Mouse (Mus musculus) myocyte (in vitro differentiated cells): ENCODE results near the gene Ppp2r3a. TPM values are rescaled to one million over a fixed set of nuclear protein-coding genes. Genes with fewer than 3 reads are reported as not detected.

Experiments
- H3K27me3 ChIP-seq: one replicate; pipeline ENCODE4 v1.6.1; 2011; ENCODE audit not compliant: control insufficient read depth, insufficient read depth, insufficient read length
- H3K36me3 ChIP-seq: one replicate; pipeline ENCODE4 v1.6.1; 2011; ENCODE audit not compliant: control insufficient read depth, insufficient read depth
- H3K4me2 ChIP-seq: one replicate; pipeline ENCODE4 v1.6.1; 2011; ENCODE audit warnings: low read depth, control low read depth
- H3K4me3 ChIP-seq: one replicate; pipeline ENCODE4 v1.5.1; 2011; ENCODE audit warnings: mild to moderate bottlenecking, control low read depth, moderate library complexity
- H3K79me2 ChIP-seq: one replicate; pipeline ENCODE4 v1.6.1; 2011; ENCODE audit not compliant: control insufficient read depth, insufficient read depth
- H3ac ChIP-seq: one replicate; pipeline ENCODE4 v1.6.1; 2011; ENCODE audit not compliant: control insufficient read depth, insufficient read length
- CEBPB ChIP-seq: IDR thresholded peaks from 2 replicates; pipeline ENCODE4 v1.6.1; 2011; ENCODE audit warnings: mild to moderate bottlenecking, moderate library complexity; ENCODE audit not compliant: poor library complexity, insufficient read depth, severe bottlenecking
- E2F4 ChIP-seq: IDR thresholded peaks from one replicate; pipeline ENCODE4 v1.6.1; 2011; ENCODE audit warnings: mild to moderate bottlenecking, control low read depth, moderate library complexity; ENCODE audit not compliant: insufficient read depth
- MAX ChIP-seq: IDR thresholded peaks from one replicate; pipeline ENCODE4 v1.6.1; 2011; ENCODE audit warnings: low read depth, mild to moderate bottlenecking, control low read depth
- MYOD1 ChIP-seq, 3 experiments: IDR thresholded peaks; one replicate each; pipeline ENCODE4 v1.6.1; 2011; ENCODE audit warnings: control low read depth in 2 of 3, low read depth in 2 of 3, mild to moderate bottlenecking in 2 of 3, moderate library complexity in 1 of 3; ENCODE audit not compliant: insufficient read length in 2 of 3, control insufficient read depth in 1 of 3
- MYOG ChIP-seq, 3 experiments: IDR thresholded peaks; one replicate each; pipeline ENCODE4 v1.6.1; 2011; ENCODE audit warnings: control low read depth in 2 of 3, low read depth in 2 of 3, mild to moderate bottlenecking in 2 of 3; ENCODE audit not compliant: insufficient read length in 2 of 3, control insufficient read depth in 1 of 3, insufficient read depth in 1 of 3
- POLR2A ChIP-seq: IDR thresholded peaks from one replicate; pipeline ENCODE4 v1.6.1; 2011; ENCODE audit warnings: low read depth, mild to moderate bottlenecking, control low read depth, moderate library complexity; ENCODE audit not compliant: insufficient read length
- POLR2AphosphoS2 ChIP-seq: IDR thresholded peaks from one replicate; pipeline ENCODE4 v1.6.1; 2011; ENCODE audit warnings: low read depth, control low read depth; ENCODE audit not compliant: insufficient read length
- REST ChIP-seq: IDR thresholded peaks from one replicate; pipeline ENCODE4 v1.6.1; 2011; ENCODE audit warnings: mild to moderate bottlenecking, control low read depth, moderate library complexity; ENCODE audit not compliant: insufficient read depth, insufficient read length
- SRF ChIP-seq: IDR thresholded peaks from one replicate; pipeline ENCODE4 v1.6.1; 2011; ENCODE audit warnings: low read depth; ENCODE audit not compliant: control insufficient read depth, insufficient read length
- TCF12 ChIP-seq: IDR thresholded peaks from one replicate; pipeline ENCODE4 v1.6.1; 2011; ENCODE audit warnings: mild to moderate bottlenecking, control low read depth; ENCODE audit not compliant: poor library complexity, insufficient read depth, severe bottlenecking
- TCF3 ChIP-seq: IDR thresholded peaks from one replicate; pipeline ENCODE4 v1.6.1; 2011; ENCODE audit warnings: low read depth, control low read depth; ENCODE audit not compliant: insufficient read length
- USF1 ChIP-seq: IDR thresholded peaks from one replicate; pipeline ENCODE4 v1.6.1; 2011; ENCODE audit warnings: low read depth, mild to moderate bottlenecking, control low read depth, moderate library complexity
- polyA plus RNA-seq: library from polyadenylated mRNA; unstranded; fragments of >200 nt; fragmentation: generic; extraction: Trizol; gene quantifications from one replicate; pipeline ENCODE4 v1.2.1, GENCODE M21; 2012; ENCODE audit warnings: missing spikeins

Ppp2r3a gene
- polyA plus RNA-seq, 1 experiment: 6.0 TPM

DNA sequence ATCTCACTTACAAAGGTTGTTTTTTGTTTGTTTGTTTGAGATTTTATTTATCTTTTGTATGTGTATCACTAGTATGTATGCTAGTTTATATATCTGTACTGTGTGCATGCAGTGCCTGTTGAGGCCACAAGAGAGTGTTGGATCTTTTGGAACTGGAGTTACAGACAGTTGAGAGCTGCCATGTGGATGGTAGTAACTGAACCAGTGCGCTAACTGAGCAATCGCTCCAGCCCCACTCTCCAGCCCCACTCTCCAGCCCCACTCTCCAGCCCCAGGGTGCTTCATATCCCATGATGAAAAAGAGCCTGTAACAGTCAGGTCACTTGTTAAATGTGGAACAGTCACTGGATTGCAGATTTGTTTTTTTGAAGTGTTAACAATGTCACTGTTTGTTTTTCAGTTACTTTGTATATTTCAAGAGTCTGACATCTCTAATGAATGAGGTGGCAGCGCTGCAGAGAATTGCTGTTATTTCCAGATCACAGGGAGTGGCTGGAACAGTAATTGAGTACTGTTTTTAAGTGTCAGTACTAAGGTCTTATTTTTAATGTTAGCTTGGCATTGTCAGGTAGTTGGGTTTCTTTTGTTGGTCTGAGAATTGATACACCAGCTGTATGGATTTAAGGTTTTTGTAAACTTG is 171.4 kb downstream of the Ppp2r3a start:
- H3K4me3 ChIP-seq: no peak overlapping the region
- TF ChIP-seq REST: no peak
- TF ChIP-seq E2F4: no peak
- TF ChIP-seq USF1: no peak
- no peak for TF ChIP-seq POLR2A
- TF ChIP-seq TCF3: no peak
- no peak for TF ChIP-seq CEBPB
- TF ChIP-seq SRF: no peak
- TF ChIP-seq MYOD1 (IDR thresholded peaks at IDR 0.05; ENCODE audit: control insufficient read depth in 1 of 3, insufficient read length in 2 of 3, low read depth in 2 of 3): no peak
- TF ChIP-seq TCF12: no peak
- no peak for TF ChIP-seq POLR2AphosphoS2
- no peak for TF ChIP-seq MYOG (IDR thresholded peaks at IDR 0.05; ENCODE audit: control insufficient read depth in 1 of 3, insufficient read depth in 1 of 3, insufficient read length in 2 of 3, low read depth in 2 of 3)
- no peak for TF ChIP-seq MAX

DNA sequence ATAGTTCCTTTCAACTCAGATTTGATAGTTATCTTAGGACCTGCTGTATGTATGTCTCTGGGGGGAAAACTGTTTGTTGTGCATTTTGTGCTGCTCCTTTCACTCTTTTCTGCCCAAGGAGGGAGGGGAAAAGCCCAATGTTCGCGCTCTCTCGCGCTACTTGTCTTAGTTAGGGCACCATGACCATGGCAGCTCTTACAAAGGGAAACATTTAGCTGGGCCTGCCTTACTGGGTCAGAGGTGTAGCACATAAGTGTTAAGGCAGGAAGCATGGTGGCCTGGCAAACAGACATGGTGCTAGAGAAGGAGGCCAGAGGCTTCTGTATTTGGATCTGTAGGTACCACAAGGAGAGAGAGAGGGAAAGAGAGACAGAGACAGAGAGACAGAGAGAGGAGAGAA is 173.0 kb downstream of the Ppp2r3a start:
- Histone ChIP-seq H3ac (no peak overlapping the region), H3K4me3 (peak overlapping the region; percentile 100), H3K36me3 (no peaks in the 10 kb centered on the region), H3K27me3 (no peaks in the 10 kb centered on the region), H3K79me2 (peaks cover 89% of the 10 kb centered on the region), H3K4me2 (peak overlapping the region; percentile 91)
- no peak for TF ChIP-seq MYOD1 (IDR thresholded peaks at IDR 0.05; ENCODE audit: control insufficient read depth in 1 of 3, insufficient read length in 2 of 3, low read depth in 2 of 3)
- no peak for TF ChIP-seq CEBPB
- TF ChIP-seq SRF: no peak
- no peak for TF ChIP-seq TCF12
- no peak for TF ChIP-seq TCF3
- no peak for TF ChIP-seq POLR2AphosphoS2
- TF ChIP-seq REST: no peak
- no peak for TF ChIP-seq POLR2A
- TF ChIP-seq USF1: no peak
- no peak for TF ChIP-seq E2F4
- TF ChIP-seq MYOG (IDR thresholded peaks at IDR 0.05; ENCODE audit: control insufficient read depth in 1 of 3, insufficient read depth in 1 of 3, insufficient read length in 2 of 3, low read depth in 2 of 3): no peak
- TF ChIP-seq MAX: no peak

More for the DNA sequence above, 171.4 kb downstream of the Ppp2r3a start:
- Histone ChIP-seq H3K36me3 (no peaks in the 10 kb centered on the region), H3K27me3 (no peaks in the 10 kb centered on the region), H3ac (no peak overlapping the region), H3K79me2 (peaks cover 100% of the 10 kb centered on the region), H3K4me2 (peak overlapping the region; percentile 91)

DNA sequence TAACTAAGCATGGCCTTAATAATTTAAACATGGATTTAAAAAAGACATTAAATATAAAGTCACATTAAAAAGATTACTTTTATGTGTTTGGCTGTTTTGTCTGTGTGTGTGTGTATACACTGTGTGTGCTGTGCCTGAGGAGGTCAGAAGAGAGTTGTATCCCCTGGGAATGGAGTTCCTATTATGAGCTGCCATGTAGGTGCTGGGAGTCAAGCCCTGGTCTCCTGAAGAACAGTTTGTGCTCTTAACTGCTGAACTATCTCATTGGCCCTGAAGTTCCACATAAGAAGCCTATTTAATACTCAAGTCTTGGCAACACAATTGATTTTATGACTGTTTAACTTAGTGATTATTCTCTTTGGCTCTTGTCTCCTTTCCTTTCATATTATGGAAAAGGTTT is 174.1 kb downstream of the Ppp2r3a start:
- TF ChIP-seq MYOG (IDR thresholded peaks at IDR 0.05; ENCODE audit: control insufficient read depth in 1 of 3, insufficient read depth in 1 of 3, insufficient read length in 2 of 3, low read depth in 2 of 3): no peak
- no peak for TF ChIP-seq TCF12
- TF ChIP-seq MAX: no peak
- no peak for TF ChIP-seq POLR2AphosphoS2
- TF ChIP-seq CEBPB: no peak
- no peak for TF ChIP-seq TCF3
- no peak for TF ChIP-seq E2F4
- no peak for TF ChIP-seq MYOD1 (IDR thresholded peaks at IDR 0.05; ENCODE audit: control insufficient read depth in 1 of 3, insufficient read length in 2 of 3, low read depth in 2 of 3)
- no peak for TF ChIP-seq POLR2A
- no peak for TF ChIP-seq USF1
- Histone ChIP-seq H3K36me3 (no peaks in the 10 kb centered on the region), H3K79me2 (peaks cover 78% of the 10 kb centered on the region), H3K27me3 (no peaks in the 10 kb centered on the region), H3ac (no peak overlapping the region), H3K4me2 (peak overlapping the region; percentile 91), H3K4me3 (peak overlapping the region; percentile 100)

DNA sequence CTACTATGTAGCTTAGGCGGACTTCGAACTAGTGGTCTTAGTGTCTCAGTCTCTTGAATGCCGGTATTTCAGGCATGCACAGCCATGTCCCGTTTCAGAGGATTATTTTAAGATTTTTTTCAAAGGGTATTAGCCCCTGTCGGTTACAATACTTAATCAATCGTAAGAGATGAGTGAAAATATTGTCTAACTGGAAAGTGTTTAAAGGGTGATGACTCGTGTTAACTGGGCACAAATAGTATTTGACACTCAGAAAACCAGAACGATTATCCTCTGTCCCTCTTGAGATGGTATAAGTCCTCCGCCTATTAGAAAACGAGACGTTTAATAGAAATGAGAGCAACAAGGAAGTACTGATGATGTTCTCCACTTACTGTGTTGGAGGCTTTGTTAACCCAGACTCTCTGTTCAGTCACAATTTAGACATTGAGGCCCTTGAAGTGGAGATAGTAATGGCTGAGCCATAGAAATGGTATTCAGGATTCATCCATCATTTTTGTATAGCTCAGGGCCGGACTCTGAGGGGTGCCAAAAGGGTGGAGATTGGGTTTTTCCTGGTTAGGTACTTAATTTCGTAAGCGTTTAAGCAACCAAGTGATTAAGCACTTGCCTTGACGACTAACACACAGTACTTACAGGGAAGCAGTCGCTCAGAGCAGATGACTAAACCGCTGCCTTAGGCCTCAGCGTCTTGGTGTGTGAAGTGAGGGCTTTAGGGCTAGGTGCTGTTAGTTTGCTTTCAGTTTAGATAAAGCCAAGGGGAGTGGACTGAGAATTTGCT is 175.3 kb downstream of the Ppp2r3a start:
- Histone ChIP-seq H3K27me3 (no peaks in the 10 kb centered on the region), H3K79me2 (peaks cover 66% of the 10 kb centered on the region), H3K36me3 (no peaks in the 10 kb centered on the region), H3K4me3 (peak overlapping the region; percentile 100), H3K4me2 (peak overlapping the region; percentile 91), H3ac (no peak overlapping the region)
- TF ChIP-seq MYOD1 (IDR thresholded peaks at IDR 0.05; ENCODE audit: control insufficient read depth in 1 of 3, insufficient read length in 2 of 3, low read depth in 2 of 3) (no peak), POLR2A (no peak), REST (no peak), E2F4 (no peak), USF1 (no peak), MYOG (IDR thresholded peaks at IDR 0.05; ENCODE audit: control insufficient read depth in 1 of 3, insufficient read depth in 1 of 3, insufficient read length in 2 of 3, low read depth in 2 of 3) (no peak), SRF (no peak), POLR2AphosphoS2 (no peak), CEBPB (no peak)
